Mouse (Mus musculus) cerebral cortex, adult 2 months (tissue): ENCODE results near the gene Fryl.

ENCODE experiments used
- WGBS: fragments of 180-500 bp; shearing (Covaris S2); methylation state at CpG from one replicate; pipeline ENCODE4 v1.1.7; 2018; 5-methylcytosine and 5-hydroxymethylcytosine counted together

Gene Fryl

GRCm38 (mm10) chr5:73092236-73092635, 164.2 kb downstream of the Fryl start:
- 88% methylated on average over 8 of the region's 8 CpGs for WGBS

DNA sequence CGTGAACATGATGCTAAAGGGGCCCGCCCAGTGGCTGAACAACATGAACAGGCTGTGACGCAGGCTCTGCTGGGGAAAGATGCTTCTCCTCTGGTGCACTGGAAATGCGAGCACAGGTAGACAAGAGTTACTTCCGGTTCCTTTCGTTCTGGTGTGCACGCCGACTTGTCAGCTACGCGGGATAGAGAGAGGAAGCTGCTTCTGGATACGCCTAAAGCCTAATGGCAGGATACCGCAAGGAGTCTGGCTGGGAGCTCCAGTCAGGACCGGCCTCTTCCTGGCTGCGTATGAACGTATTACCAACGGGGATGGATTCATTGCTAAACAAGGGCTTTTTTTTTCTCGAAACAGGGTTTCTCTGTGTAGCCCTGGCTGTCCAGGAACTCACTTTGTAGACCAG, 167.3 kb downstream of the Fryl start:
- 95% methylated on average over 17 of the region's 17 CpGs for WGBS

DNA sequence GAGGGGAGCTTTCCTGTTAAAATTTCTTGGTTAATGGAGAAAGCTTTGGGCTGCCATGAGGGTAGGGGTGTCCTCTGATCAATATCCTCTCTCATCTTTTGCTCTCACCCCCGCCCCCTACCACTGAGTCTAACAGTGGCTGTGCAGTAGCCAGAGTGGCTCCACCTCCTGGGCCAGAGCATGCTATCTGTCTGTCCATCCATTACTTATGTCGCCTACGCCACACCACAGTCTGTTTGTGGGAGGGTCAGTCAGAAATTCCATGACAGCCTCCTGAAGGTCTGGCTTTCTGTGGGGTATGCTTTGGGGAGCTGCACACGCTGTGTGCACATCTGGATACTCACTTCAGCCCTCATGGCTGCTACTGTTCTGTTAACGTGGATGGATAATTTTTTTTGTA, 174.9 kb downstream of the Fryl start:
- WGBS: 90% methylated on average over 5 of the region's 5 CpGs

GRCm38 (mm10) chr5:73079801-73080200, 176.6 kb downstream of the Fryl start:
- whole genome bisulfite sequencing: 88% methylated on average over 5 of the region's 5 CpGs

- WGBS: 20% methylated on average over 15 of the region's 15 CpGs
Measured at GRCm38 (mm10) chr5:73071319-73071718, 185.1 kb downstream of the Fryl start.

GRCm38 (mm10) chr5:73066946-73067345, 189.5 kb downstream of the Fryl start:
- WGBS: 62% methylated on average over 6 of the region's 6 CpGs

- WGBS: 89% methylated on average over 13 of the region's 13 CpGs
Measured at GRCm38 (mm10) chr5:73063768-73064669, 192.4 kb downstream of the Fryl start.

DNA sequence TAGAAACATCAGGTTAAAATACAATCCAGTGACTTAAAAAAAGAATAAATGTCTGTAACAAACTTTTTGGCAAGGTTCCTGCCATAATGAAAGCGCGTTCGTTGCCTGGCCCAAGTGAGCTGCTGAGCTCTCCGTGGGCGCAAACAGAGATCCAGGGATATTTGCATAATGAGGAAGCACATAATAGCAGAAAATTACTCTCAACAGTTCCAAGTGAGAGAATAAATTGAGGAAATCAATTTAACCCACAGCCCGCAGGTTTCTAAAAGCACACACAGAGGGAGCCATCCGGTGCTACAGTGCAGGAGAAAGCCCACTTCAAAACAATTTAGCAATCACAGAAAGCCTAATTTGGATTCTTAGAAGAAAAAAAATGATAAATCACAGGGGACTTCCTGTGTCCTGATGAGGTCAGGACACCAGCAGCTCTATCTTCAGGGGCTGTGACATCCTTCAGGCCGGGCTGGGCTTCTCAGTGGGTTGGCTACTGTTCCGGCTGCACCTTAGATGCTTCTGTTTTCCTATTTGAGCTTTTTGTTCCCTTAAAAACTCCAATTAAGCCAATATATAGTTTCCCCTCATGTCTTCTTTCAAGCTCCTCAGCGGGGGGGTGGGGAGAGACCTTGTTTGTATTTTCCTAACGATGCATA, 194.8 kb downstream of the Fryl start:
- 42% methylated on average over 11 of the region's 11 CpGs for WGBS

- 72% methylated on average over 5 of the region's 5 CpGs for WGBS
Measured at GRCm38 (mm10) chr5:73056937-73057336, 199.5 kb downstream of the Fryl start.

DNA sequence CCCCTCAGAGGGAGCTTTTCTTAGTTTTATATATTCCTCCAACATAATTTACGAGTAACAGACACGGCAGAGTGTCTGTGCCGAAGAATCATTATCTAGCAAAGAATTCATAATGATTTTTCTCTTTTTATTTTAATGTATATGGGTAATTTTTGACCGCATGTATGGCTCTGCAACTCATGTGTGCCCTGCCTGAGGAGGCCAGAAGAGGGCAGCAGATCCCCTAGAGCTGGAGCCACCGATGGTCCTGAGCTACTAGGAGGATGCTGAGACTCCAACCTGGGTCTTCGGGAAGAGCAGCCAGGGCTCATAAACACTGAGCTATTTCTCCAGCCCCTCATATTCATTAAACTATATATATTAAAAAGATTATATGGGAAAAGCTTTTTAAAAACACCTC, 200.0 kb downstream of the Fryl start:
- WGBS: 91% methylated on average over 6 of the region's 6 CpGs

GRCm38 (mm10) chr5:73053933-73054332, 202.5 kb downstream of the Fryl start:
- 97% methylated on average over 8 of the region's 8 CpGs for WGBS

DNA sequence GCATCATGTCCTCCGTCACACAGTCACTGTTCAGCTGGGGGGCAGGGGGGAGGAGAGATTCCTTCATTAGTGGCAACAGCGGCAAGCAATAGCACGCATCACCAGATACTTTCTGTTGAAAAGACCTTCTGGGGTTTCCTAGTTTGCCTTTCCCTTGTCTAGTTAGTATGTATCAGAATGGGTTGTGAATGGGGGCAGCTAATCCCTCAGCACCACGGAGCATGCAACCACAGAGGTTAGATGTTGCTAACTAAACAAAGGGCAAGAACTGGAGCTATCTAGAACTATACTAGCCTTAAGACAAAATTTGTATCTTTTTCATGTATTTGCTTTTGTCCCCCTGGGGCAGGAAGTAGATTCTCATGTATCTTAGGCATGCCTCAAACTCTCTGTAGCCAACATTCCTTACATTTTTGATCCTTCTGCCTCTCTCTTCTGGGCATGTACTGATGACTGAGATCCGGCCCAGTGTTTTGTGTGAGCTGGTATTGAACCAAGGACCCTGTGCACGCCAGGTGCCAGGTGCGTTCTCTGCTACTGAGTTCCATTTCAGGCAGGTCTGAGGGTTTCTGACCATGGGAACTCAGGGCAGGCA, 208.7 kb downstream of the Fryl start:
- 88% methylated on average over 7 of the region's 7 CpGs for WGBS

GRCm38 (mm10) chr5:73044055-73044454, 212.4 kb downstream of the Fryl start:
- WGBS: 97% methylated on average over 2 of the region's 2 CpGs

- 90% methylated on average over 11 of the region's 11 CpGs for WGBS
Measured at GRCm38 (mm10) chr5:73032481-73032880, 223.9 kb downstream of the Fryl start.

- WGBS: 84% methylated on average over 13 of the region's 13 CpGs
Measured at GRCm38 (mm10) chr5:73028646-73029045, 227.8 kb downstream of the Fryl start.

DNA sequence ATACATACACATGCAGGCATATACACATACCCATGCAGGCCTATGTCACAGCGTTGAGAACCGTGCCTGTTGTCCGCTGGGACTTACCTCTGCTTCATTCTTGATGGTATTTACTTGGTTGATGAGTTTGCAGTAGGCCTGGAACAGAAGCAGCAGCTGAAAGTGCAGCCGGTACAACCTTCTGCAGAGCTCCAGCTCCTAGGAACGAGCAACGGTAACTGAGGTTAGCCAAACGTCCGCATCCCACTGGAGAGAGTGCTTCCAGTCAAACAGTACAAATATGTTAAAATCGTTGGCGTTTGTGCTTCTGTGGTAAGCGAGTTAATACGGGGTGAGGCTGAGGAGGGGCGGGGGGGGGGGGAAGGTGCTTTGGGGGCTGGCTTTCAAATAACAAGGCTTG, 232.6 kb downstream of the Fryl start:
- 94% methylated on average over 13 of the region's 13 CpGs for WGBS

DNA sequence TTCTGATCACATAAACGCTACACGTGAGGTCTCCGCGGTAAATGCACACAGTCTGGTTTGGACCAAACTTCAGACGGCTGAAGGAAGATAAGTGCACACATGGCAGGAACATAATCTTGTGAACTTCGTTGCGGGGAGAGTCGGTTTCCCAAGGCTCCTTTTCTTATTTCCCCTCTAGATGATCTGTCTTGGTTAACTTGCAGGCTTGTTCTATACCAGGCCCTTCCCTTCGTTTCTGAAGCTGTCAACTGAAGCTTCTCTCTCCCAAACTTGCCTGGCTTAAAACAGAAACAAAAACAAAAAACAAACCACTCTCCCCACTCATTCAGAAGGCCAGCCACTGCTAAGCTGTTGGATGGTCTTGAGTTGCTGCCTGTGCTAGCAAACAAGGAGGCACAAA, 241.7 kb downstream of the Fryl start:
- 71% methylated on average over 9 of the region's 9 CpGs for WGBS

GRCm38 (mm10) chr5:73013611-73014287, 242.7 kb downstream of the Fryl start:
- 3% methylated on average over 64 of the region's 65 CpGs for WGBS

GRCm38 (mm10) chr5:73012884-73013610, 243.4 kb downstream of the Fryl start:
- WGBS: 31% methylated on average over 27 of the region's 27 CpGs

DNA sequence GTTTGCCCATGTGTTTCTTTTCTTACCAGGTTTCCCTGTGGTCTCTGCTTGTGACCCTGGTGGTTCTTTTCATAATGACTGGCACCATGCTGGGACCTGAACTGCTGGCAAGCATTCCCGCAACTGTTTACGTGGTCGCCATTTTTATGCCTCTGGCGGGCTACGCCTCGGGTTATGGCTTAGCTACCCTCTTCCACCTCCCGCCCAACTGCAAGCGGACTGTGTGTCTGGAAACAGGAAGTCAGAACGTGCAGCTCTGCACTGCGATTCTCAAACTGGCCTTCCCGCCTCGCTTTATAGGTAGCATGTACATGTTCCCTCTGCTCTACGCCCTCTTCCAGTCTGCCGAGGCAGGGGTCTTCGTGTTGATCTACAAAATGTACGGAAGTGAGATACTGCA, 244.6 kb downstream of the Fryl start:
- WGBS: 91% methylated on average over 16 of the region's 16 CpGs

GRCm38 (mm10) chr5:73008230-73008629, 248.2 kb downstream of the Fryl start:
- WGBS: 56% methylated on average over 8 of the region's 8 CpGs

GRCm38 (mm10) chr5:73007582-73007959, 248.8 kb downstream of the Fryl start:
- 57% methylated on average over 5 of the region's 5 CpGs for WGBS
